Mouse (Mus musculus) heart, postnatal 36 days (tissue): ENCODE data around the gene Spsb2. TPM values are rescaled to one million over a fixed set of nuclear protein-coding genes. Genes with fewer than 3 reads are reported as not detected.

ENCODE experiments used
- DNase-seq, 2 experiments: peaks; one replicate each; pipeline ENCODE4 v3.0.0; 2021 to 2022
- intact Hi-C: fragments of 180-260 bp; cut with DNase I; formaldehyde crosslinking; loops from one replicate; pipeline ENCODE4 v1.15.1; 2025
- total RNA-seq, 2 experiments: library from RNA; stranded (reverse); gene quantifications; 2 replicates each; pipeline ENCODE4 v1.2.3; 2021

The Spsb2 gene
- total RNA-seq, 2 experiments from 2014 or later: 3.6 to 4.9 TPM

- intact Hi-C loops: loop anchor here (10.0 kb wide), 1 partner anchor 114 kb away; the partner anchor contains the start of gene Cops7a
- DNase-seq: no peak
Measured at GRCm38 (mm10) chr6:124850535-124850934, 42.1 kb downstream of the Spsb2 start.

GRCm38 (mm10) chr6:124854647-124855046 lies 46.2 kb downstream of the Spsb2 start:
- intact Hi-C loops: loop anchor here (10.0 kb wide), 1 partner anchor 110 kb away; the partner anchor contains the start of gene Cops7a
- no peak for DNase-seq

GRCm38 (mm10) chr6:124856321-124856720 lies 47.9 kb downstream of the Spsb2 start:
- intact Hi-C loops: loop anchor here (10.0 kb wide), 1 partner anchor 108 kb away; the partner anchor contains the start of gene Cops7a
- DNase-seq: no peak

- intact Hi-C loops: loop anchor here (10.0 kb wide), 1 partner anchor 108 kb away; the partner anchor contains the start of gene Cops7a
- DNase-seq: peak; percentile 79 to 83
Measured at GRCm38 (mm10) chr6:124856916-124857839, 48.7 kb downstream of the Spsb2 start, which contains the start of gene P3h3. TSS of gene P3h3 (minus strand) at chr6:124857752.

- no peak for DNase-seq
- intact Hi-C loops: loop anchor here (2.0 to 10.0 kb wide), 2 partner anchors 45 to 107 kb away; partner anchors contain the start of gene Cops7a
Measured at GRCm38 (mm10) chr6:124857840-124858530, 49.5 kb downstream of the Spsb2 start.

GRCm38 (mm10) chr6:124858561-124859318 lies 50.3 kb downstream of the Spsb2 start:
- intact Hi-C loops: loop anchor here (1.0 to 10.0 kb wide), 3 partner anchors 44 to 106 kb away; partner anchors contain the start of gene Cops7a
- DNase-seq: no peak

- intact Hi-C loops: loop anchor here (1.0 to 10.0 kb wide), 3 partner anchors 43 to 105 kb away; partner anchors contain the start of gene Cops7a
Measured at GRCm38 (mm10) chr6:124859725-124860124, 51.3 kb downstream of the Spsb2 start.

More at GRCm38 (mm10) chr6:124859725-124860124, 51.3 kb downstream of the Spsb2 start:
- peak; percentile 88 to 93 for DNase-seq

Other genes starting within 250 kb of the Spsb2 start
- 1 to 10 TPM; 1.4 TPM for gene C1rb, start 238.4 kb upstream of the Spsb2 start, total RNA-seq
- gene C1s2, start 172.6 kb upstream of the Spsb2 start, total RNA-seq: under 1 TPM; 0.53 to 0.57 TPM
- gene Lpcat3, start 145.6 kb upstream of the Spsb2 start, total RNA-seq: 10 to 100 TPM; 51.6 TPM
- gene Emg1, start 96.5 kb upstream of the Spsb2 start, total RNA-seq: 10 to 100 TPM; 64.4 to 73.8 TPM
- 100 to 1,000 TPM; 311 to 336 TPM for gene Phb2, start 96.3 kb upstream of the Spsb2 start, total RNA-seq
- gene Ptpn6, start 69.9 kb upstream of the Spsb2 start, total RNA-seq: 1 to 10 TPM; 2.9 to 4.2 TPM
- gene Grcc10, start 67.3 kb upstream of the Spsb2 start, total RNA-seq: 100 to 1,000 TPM; 285 to 321 TPM
- under 1 TPM in 1 of 2 experiments, not detected in 1; 0.41 TPM for gene Gm45234, start 52.6 kb upstream of the Spsb2 start, total RNA-seq
- gene Atn1, start 52.1 kb upstream of the Spsb2 start, total RNA-seq: 10 to 100 TPM; 41.0 to 46.4 TPM
- gene Eno2, start 39.0 kb upstream of the Spsb2 start, total RNA-seq: 1 to 10 TPM; 2.2 to 2.9 TPM
- gene Lrrc23, start 28.9 kb upstream of the Spsb2 start, total RNA-seq: not detected
- gene Tpi1, start 5.6 kb downstream of the Spsb2 start, total RNA-seq: 100 to 1,000 TPM; 830 to 887 TPM
- 10 to 100 TPM; 74.0 to 85.5 TPM for gene Usp5, start 20.8 kb downstream of the Spsb2 start, total RNA-seq
- under 1 TPM; 0.49 to 0.83 TPM for gene Cdca3, start 20.9 kb downstream of the Spsb2 start, total RNA-seq
- gene Gnb3, start 31.6 kb downstream of the Spsb2 start, total RNA-seq: 1 to 10 TPM; 5.1 to 5.9 TPM
- 10 to 100 TPM; 10.7 to 11.6 TPM for gene P3h3, start 49.1 kb downstream of the Spsb2 start, total RNA-seq
- gene Gpr162, start 55.3 kb downstream of the Spsb2 start, total RNA-seq: under 1 TPM; 0.72 to 0.98 TPM
- gene Cd4, start 79.6 kb downstream of the Spsb2 start, total RNA-seq: under 1 TPM; 0.72 to 0.76 TPM
- gene Lag3, start 103.0 kb downstream of the Spsb2 start, total RNA-seq: under 1 TPM; 0.19 to 0.43 TPM
- gene Ptms, start 111.4 kb downstream of the Spsb2 start, total RNA-seq: 100 to 1,000 TPM; 192 to 194 TPM
- gene Mlf2, start 122.7 kb downstream of the Spsb2 start, total RNA-seq: 100 to 1,000 TPM; 195 to 197 TPM
- gene Cops7a, start 156.9 kb downstream of the Spsb2 start, total RNA-seq: 10 to 100 TPM; 93.6 to 98.8 TPM
- gene Pianp, start 188.0 kb downstream of the Spsb2 start, total RNA-seq: 1 to 10 TPM in 1 of 2 experiments, under 1 TPM in 1; 0.81 to 1.0 TPM
- gene Zfp384, start 200.5 kb downstream of the Spsb2 start, total RNA-seq: 10 to 100 TPM; 19.6 to 21.6 TPM
- gene Ing4, start 231.1 kb downstream of the Spsb2 start, total RNA-seq: 10 to 100 TPM; 30.5 to 34.4 TPM
- gene Acrbp, start 241.0 kb downstream of the Spsb2 start, total RNA-seq: 1 to 10 TPM; 1.7 to 2.1 TPM